Mouse (Mus musculus) lung, embryonic 15.5 days (tissue): Measurements from ENCODE around the gene Ms4a8a. TPM values are rescaled to one million over a fixed set of nuclear protein-coding genes. Genes with fewer than 3 reads are reported as not detected.
A peak's percentile ranks its signal among the peaks of the same experiment; 100 is the strongest.

Experiments
- ATAC-seq: fragments of 200-750 bp; cut with Nextera tagmentation; 2 replicates; pipeline ENCODE4 v1.8.0; 2017; ENCODE audit warnings: moderate number of reproducible peaks, borderline replicate concordance; ENCODE audit not compliant: low FRiP score, low TSS enrichment; ENCODE audit errors: extremely low read depth
- H3K27ac ChIP-seq: fragments of 300-500 bp; sonication (generic); 2 replicates; pipeline ENCODE4 v1.5.1; 2015; ENCODE audit warnings: moderate library complexity, mild to moderate bottlenecking, inconsistent platforms
- H3K27me3 ChIP-seq: fragments of 300-500 bp; sonication (generic); 2 replicates; pipeline ENCODE4 v1.6.1; 2015; ENCODE audit warnings: inconsistent platforms
- H3K36me3 ChIP-seq: fragments of 300-500 bp; sonication (generic); 2 replicates; pipeline ENCODE4 v1.6.1; 2015; ENCODE audit warnings: inconsistent platforms
- H3K4me1 ChIP-seq: fragments of 300-500 bp; sonication (generic); 2 replicates; pipeline ENCODE4 v1.6.1; 2015; ENCODE audit warnings: inconsistent platforms
- H3K4me2 ChIP-seq: fragments of 300-500 bp; sonication (generic); 2 replicates; pipeline ENCODE4 v1.6.1; 2015; ENCODE audit warnings: inconsistent platforms, mild to moderate bottlenecking, moderate library complexity
- H3K4me3 ChIP-seq: fragments of 300-500 bp; sonication (generic); 2 replicates; pipeline ENCODE4 v1.5.1; 2015; ENCODE audit warnings: mild to moderate bottlenecking, inconsistent platforms
- H3K9ac ChIP-seq: fragments of 300-500 bp; sonication (generic); 2 replicates; pipeline ENCODE4 v1.6.1; 2015; ENCODE audit warnings: inconsistent platforms
- H3K9me3 ChIP-seq: fragments of 300-500 bp; sonication (generic); 2 replicates; pipeline ENCODE4 v1.6.1; 2016; ENCODE audit warnings: inconsistent platforms
- WGBS: fragments of 180-500 bp; shearing (Covaris S2); methylation state at CpG from one replicate; pipeline ENCODE4 v1.1.7; 2015; 5-methylcytosine and 5-hydroxymethylcytosine counted together
- polyA plus RNA-seq: library from polyadenylated mRNA; unstranded; fragments of >200 nt; fragmentation: Nextera tagmentation; extraction: Ambion mirVana; gene quantifications from 2 replicates; pipeline ENCODE4 v1.2.1, GENCODE M21; 2015

The Ms4a8a gene
- polyA plus RNA-seq, 1 experiment from 2014 or later: 0.19 TPM

DNA sequence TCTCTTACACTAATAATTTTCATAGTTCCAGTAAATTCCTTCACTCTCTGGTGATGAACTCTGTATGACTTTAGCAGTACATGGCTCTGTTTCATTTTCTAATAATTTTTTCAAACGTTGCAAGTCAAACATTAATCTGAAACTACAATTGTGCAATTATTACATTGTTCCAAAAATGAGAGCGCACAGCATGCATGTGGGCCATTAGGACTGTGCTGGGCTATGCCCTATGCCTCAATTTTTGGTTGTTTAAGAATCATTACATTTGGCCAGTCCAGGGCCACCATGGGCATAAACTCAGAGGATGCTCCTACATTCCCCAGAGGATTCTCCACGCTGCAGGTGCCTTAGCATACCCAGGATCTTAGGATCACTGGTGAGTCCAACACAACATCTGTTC lies 27.6 kb downstream of the Ms4a8a start:
- Histone ChIP-seq H3K27ac (no peak overlapping the region), H3K4me1 (no peaks in the 10 kb centered on the region), H3K4me3 (no peak overlapping the region), H3K9me3 (no peaks in the 10 kb centered on the region), H3K9ac (no peak overlapping the region), H3K36me3 (no peaks in the 10 kb centered on the region), H3K4me2 (no peak overlapping the region), H3K27me3 (no peaks in the 10 kb centered on the region)
- no peak for ATAC-seq
- WGBS: 56% methylated on average over 3 of the region's 3 CpGs

DNA sequence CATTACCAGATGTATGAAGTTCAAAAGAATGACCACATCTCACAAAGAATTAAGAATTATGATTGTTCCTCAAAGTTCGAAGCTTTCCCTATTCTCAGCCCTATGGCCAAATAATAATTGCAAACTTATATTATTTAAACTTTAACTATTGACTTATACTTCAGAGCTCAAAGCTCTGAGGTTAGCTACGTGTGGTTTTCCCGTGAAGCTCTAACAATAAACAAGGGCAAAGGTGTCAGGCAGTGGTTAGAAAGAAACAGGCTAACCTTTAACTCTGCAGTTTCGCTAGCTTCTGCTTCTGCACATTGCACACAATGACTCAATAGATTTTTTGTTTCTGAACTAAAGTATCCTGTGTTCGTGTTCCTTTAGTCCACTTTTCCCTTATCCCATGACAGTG lies 28.0 kb downstream of the Ms4a8a start:
- no peaks in the 10 kb centered on the region for H3K27me3 ChIP-seq
- H3K9ac ChIP-seq: no peak overlapping the region
- no peak overlapping the region for H3K4me2 ChIP-seq
- no peaks in the 10 kb centered on the region for H3K9me3 ChIP-seq
- no peaks in the 10 kb centered on the region for H3K36me3 ChIP-seq
- no peak overlapping the region for H3K4me3 ChIP-seq
- ATAC-seq: no peak
- H3K4me1 ChIP-seq: no peaks in the 10 kb centered on the region
- no peak overlapping the region for H3K27ac ChIP-seq
- WGBS: 50% methylated on average over 5 of the region's 5 CpGs

DNA sequence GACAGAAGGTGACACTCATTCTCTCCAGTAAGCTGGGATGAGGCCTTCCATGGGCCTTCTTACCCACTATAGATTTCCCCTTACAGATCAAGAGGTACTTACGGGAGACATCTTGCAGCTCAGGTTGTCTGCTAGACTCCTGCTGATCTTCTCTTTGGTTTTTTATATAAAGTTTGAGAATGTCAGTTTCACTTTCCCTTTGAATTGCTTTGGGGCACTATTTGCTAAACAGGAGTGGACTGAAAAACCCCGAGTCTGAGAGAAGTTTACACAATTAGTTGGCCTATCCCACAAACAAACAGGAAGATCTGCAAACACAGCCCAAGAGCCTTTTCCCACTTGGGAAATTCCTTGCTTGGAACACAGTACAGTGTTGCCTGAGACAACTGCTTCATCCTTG lies 30.6 kb downstream of the Ms4a8a start:
- no peak for ATAC-seq
- no peaks in the 10 kb centered on the region for H3K27me3 ChIP-seq
- H3K4me3 ChIP-seq: no peak overlapping the region
- no peaks in the 10 kb centered on the region for H3K9me3 ChIP-seq
- H3K27ac ChIP-seq: no peak overlapping the region
- H3K4me2 ChIP-seq: no peak overlapping the region
- H3K9ac ChIP-seq: no peak overlapping the region
- H3K4me1 ChIP-seq: no peaks in the 10 kb centered on the region
- no peaks in the 10 kb centered on the region for H3K36me3 ChIP-seq
- 50% methylated on average over 2 of the region's 2 CpGs for WGBS

DNA sequence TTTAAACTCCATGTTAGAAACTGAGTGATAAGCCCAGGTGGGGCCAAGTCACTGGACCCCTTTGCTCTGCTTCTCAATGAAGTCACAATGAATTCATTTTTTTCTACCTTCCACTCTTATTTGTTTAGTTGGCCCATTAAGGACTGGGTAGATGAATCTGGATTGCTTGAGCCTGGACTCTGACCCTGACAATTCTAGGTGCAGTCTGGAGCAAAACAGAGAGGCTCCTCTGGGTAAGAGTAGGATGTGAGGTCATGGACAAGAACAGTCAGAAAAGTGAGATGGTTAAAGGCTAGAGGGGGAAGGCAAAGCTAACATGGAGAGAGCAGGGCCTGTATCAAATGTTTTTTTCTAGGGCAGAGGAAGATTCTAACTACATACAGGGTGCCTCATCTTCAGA lies 31.5 kb downstream of the Ms4a8a start:
- Histone ChIP-seq H3K9ac (no peak overlapping the region), H3K27ac (no peak overlapping the region), H3K27me3 (no peaks in the 10 kb centered on the region), H3K9me3 (no peaks in the 10 kb centered on the region), H3K36me3 (no peaks in the 10 kb centered on the region), H3K4me1 (no peaks in the 10 kb centered on the region), H3K4me2 (no peak overlapping the region), H3K4me3 (no peak overlapping the region)
- no peak for ATAC-seq

DNA sequence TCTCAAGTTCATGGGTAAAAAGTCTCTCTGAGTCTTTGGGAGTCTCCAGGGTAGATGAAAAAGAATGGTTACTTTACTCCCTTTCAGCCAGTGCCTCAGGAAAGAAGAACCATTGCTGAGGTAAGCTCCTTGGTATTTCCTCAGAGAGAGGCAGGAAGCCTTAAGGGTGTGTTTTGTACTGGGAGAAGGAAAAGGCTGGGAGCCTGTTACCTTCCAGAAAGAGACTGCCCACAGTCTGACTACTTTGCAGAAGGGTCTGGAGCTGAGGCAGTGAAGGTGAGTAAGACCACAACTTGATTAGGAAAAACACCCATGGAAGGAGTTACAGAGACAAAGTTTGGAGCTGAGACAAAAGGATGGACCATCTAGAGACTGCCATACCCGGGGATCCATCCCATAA lies 32.4 kb downstream of the Ms4a8a start:
- Histone ChIP-seq H3K27me3 (no peaks in the 10 kb centered on the region), H3K9ac (no peak overlapping the region), H3K4me2 (no peak overlapping the region), H3K4me1 (no peaks in the 10 kb centered on the region), H3K9me3 (no peaks in the 10 kb centered on the region), H3K36me3 (no peaks in the 10 kb centered on the region), H3K4me3 (no peak overlapping the region), H3K27ac (no peak overlapping the region)
- no peak for ATAC-seq
- 63% methylated on average over 1 of the region's 1 CpGs for WGBS

DNA sequence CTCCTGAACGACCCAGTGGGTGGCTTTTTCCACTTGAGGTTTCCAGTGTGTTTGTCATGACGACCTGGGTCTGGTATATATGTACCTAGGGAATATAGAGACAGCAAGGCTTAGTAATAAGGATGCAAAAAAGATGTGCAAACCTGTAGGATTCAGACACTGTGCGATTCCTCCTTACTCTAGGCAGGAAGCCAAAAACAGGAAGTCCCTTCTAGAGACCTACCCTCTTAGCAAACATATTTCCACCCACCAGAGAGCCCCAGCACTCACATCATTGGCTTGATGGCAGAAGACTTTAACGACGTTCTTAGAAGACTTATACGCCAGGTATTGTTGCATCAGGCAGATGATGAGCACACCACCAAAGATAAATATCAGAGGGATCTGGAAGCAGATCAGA lies 32.9 kb downstream of the Ms4a8a start:
- Histone ChIP-seq H3K9me3 (no peaks in the 10 kb centered on the region), H3K27ac (no peak overlapping the region), H3K36me3 (no peaks in the 10 kb centered on the region), H3K4me3 (no peak overlapping the region), H3K9ac (no peak overlapping the region), H3K27me3 (no peaks in the 10 kb centered on the region), H3K4me2 (no peak overlapping the region), H3K4me1 (no peaks in the 10 kb centered on the region)
- ATAC-seq: no peak
- WGBS: 66% methylated on average over 6 of the region's 6 CpGs

DNA sequence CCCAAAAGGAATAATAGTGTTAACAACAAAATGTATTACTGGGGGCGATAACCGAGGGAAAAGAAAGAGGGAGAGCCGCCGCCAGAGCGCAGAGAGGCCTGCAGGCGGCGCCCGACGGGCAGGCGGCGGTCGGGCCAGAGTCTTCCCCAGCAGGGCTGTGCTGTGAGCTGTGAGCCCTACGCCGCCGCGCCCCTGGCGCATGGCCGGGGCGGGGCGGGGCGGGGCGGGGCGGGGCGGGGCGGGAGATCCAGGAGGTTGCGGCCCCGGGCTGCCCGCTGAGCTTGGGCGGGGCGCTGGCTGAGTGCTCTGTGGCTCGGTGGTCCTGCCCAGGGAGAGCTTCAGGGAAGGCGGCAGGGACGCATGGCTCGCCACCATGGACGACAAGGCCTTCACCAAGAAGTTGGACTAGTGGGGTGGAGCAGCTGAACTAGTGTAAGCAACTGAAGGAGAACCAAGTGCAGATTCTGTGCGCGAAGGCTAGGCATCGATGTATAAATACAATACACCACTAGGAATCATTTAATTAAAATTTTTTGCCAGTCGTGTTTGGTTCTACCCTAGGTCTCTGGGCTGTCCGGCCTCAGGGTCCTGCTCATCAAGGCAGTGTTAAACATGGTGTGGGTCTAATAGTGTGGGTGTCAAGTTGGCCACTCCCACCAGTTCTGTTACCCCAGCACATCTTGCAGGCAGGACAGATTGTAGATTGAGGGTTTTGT lies 35.7 kb downstream of the Ms4a8a start:
- Histone ChIP-seq H3K9ac (peak overlapping the region; percentile 32; the same call in 1 of the 2 replicates), H3K9me3 (no peaks in the 10 kb centered on the region), H3K27me3 (no peaks in the 10 kb centered on the region), H3K4me1 (no peaks in the 10 kb centered on the region), H3K4me2 (peak overlapping the region; percentile 63), H3K36me3 (no peaks in the 10 kb centered on the region), H3K27ac (no peak overlapping the region), H3K4me3 (peak overlapping the region; percentile 38)
- 5% methylated on average over 40 of the region's 40 CpGs for WGBS
- ATAC-seq: peak; percentile 99

DNA sequence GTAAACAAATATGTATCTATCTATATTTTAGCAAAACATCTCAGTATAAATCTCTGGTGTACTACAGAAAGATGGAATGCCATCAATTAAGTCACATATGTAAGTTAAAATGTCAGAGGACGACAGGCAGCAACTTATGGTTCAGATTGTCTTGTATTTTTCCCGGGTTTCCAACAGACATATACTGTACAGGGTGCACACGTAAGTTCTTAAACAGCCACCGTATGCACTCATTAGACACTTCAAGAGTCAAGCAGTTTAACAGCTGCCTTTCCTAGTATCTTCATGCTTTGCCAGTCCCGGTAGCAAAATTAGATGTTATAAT lies 36.3 kb downstream of the Ms4a8a start:
- H3K4me2 ChIP-seq: peak overlapping the region; percentile 63
- H3K9ac ChIP-seq: peak overlapping the region; percentile 32; the same call in 1 of the 2 replicates
- no peaks in the 10 kb centered on the region for H3K9me3 ChIP-seq
- peak; percentile 72; the same call in 1 of the 2 replicates for ATAC-seq
- H3K4me1 ChIP-seq: no peaks in the 10 kb centered on the region
- WGBS: 7% methylated on average over 5 of the region's 5 CpGs
- H3K27me3 ChIP-seq: no peaks in the 10 kb centered on the region
- no peaks in the 10 kb centered on the region for H3K36me3 ChIP-seq
- H3K27ac ChIP-seq: no peak overlapping the region
- H3K4me3 ChIP-seq: peak overlapping the region; percentile 38

DNA sequence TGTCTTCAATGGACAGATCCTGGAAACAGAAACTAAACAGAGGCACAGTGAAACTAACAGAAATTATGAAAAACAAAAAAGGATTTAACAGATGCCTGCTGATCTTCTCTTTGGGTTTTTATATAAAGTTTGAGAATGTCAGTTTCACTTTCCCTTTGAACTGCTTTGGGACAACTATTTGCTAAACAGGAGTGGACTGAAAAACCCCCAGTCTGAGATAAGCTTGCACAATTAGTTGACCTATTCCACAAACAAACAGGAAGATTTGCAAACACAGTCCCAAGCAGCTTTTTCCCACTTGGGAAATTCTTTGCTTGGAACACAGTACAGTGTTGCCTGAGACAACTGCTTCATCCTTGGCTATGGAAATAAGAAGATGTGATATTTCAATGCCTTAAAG lies 43.3 kb downstream of the Ms4a8a start:
- H3K36me3 ChIP-seq: no peaks in the 10 kb centered on the region
- H3K9me3 ChIP-seq: no peaks in the 10 kb centered on the region
- no peak overlapping the region for H3K9ac ChIP-seq
- no peak overlapping the region for H3K4me2 ChIP-seq
- no peak overlapping the region for H3K27ac ChIP-seq
- H3K4me3 ChIP-seq: no peak overlapping the region
- no peaks in the 10 kb centered on the region for H3K27me3 ChIP-seq
- no peak for ATAC-seq
- no peaks in the 10 kb centered on the region for H3K4me1 ChIP-seq

DNA sequence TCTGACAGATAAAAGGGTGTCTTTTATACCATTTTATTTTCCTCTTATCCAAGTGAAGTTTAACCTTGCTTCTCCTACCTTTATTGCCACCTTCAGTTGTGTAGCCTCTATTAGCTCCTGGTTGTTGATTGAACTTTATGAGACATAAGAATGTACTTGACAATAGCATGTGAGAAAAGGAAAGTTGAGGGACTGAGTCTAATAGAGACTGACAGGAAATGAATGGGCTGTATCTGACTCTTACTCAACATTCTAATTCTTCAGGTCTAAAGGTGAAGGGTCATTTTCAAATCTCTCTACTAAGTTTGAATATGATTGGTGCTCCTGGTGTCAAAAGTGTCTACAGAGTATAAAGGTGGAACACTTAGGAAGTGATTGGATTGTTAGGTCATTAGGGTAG lies 58.5 kb downstream of the Ms4a8a start:
- Histone ChIP-seq H3K9ac (no peak overlapping the region), H3K27me3 (no peaks in the 10 kb centered on the region), H3K9me3 (no peaks in the 10 kb centered on the region), H3K27ac (no peak overlapping the region), H3K36me3 (no peaks in the 10 kb centered on the region), H3K4me3 (no peak overlapping the region), H3K4me1 (no peaks in the 10 kb centered on the region), H3K4me2 (no peak overlapping the region)
- ATAC-seq: no peak

DNA sequence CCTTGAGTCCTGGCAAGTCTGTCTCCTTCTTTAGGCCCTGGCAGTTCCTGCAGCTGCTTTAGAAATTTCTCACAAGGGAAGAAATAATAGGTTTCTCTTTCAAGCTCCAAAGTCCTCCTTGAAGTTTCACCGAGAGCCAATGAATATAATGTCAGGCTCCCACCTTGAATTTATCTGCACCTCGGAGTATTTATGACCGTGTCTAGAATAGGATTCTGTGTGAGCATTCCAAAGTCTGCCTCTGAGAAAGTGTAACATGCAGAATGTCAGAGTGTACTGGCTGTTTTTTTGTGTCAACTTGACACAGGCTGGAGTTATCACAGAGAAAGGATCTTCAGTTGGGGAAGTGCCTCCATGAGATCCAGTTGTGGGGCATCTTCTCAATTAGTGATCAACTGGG lies 63.0 kb downstream of the Ms4a8a start, which contains the start of gene Ms4a18:
Gene Ms4a18 (minus strand): TSS at position 141 of the 400 bp plus-strand sequence.
- no peaks in the 10 kb centered on the region for H3K36me3 ChIP-seq
- no peak within 1 kb of the TSS for H3K27ac ChIP-seq
- 84% methylated on average over 3 of the region's 3 CpGs for WGBS
- no peak for ATAC-seq
- H3K27me3 ChIP-seq: no peaks in the 10 kb centered on the region
- H3K4me2 ChIP-seq: no peak within 1 kb of the TSS
- H3K4me1 ChIP-seq: no peaks in the 10 kb centered on the region
- H3K4me3 ChIP-seq: no peak within 1 kb of the TSS
- H3K9me3 ChIP-seq: no peaks in the 10 kb centered on the region
- H3K9ac ChIP-seq: no peak within 1 kb of the TSS
